Mouse (Mus musculus): ENCODE measurements at regions not wholly inside any gene's neighbourhood (a gene's known extent, or its start where the extent isn't known, plus 50 kb on each side); places are given as distances from the start of the nearest gene placed in this dataset.

GRCm38 (mm10) chr1:129219098-129219497 lies 54.0 kb upstream of the Thsd7b start:
- no peak overlapping the region for H3K4me3 ChIP-seq (ENCODE audit: insufficient read depth, low read depth, low read length)
- H3K4me1 ChIP-seq (ENCODE audit: control insufficient read depth, insufficient read depth, insufficient read length, low read length), result no peaks in the 10 kb centered on the region
- H3K27ac ChIP-seq (replicated peaks; ENCODE audit: low read depth, low read length), result no peak overlapping the region

DNA sequence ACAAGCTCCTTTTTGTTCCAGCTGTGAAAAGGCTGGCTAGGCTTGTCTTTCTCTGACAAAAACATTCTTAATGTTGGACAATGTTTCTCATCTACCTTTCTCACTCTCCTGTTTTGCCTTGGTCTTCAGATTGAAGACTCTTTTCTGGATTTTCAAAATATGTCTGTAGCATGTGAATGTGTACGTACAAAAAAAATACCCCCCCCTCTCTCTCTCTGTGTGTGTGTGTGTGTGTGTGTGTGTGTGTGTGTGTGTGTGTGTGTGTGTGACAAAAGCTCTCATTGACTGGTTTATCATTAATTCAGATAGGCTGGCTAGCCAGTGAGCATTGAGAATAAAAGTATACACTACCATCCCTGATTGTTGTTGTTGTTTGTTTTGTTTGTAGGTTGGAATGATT lies 64.3 kb upstream of the Thsd7b start:
- no peak overlapping the region for H3K27ac ChIP-seq (replicated peaks; ENCODE audit: low read depth, low read length)
- no peak overlapping the region for H3K4me3 ChIP-seq (ENCODE audit: insufficient read depth, low read depth, low read length)
- no peaks in the 10 kb centered on the region for H3K4me1 ChIP-seq (ENCODE audit: control insufficient read depth, insufficient read depth, insufficient read length, low read length)

DNA sequence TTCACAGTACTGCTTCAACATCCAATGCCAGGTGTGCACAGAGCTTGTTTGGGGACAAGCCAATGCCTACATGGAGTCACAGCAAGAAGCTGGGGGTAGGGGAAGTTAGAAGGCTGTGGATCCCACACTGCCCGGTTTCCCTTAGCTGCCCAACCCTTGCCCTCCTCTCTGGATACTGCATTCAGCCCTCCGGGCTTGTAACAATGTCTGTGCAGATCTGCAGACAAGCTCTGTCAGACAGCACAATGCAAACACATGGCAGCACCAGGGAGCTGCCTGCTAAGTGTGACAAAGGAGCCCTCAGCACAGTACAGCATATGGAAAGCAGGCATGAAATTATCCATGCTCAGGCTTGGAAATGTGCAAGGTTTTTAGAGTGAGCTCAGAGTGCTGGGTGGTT lies 64.7 kb upstream of the Thsd7b start:
- no peaks in the 10 kb centered on the region for H3K4me1 ChIP-seq (ENCODE audit: control insufficient read depth, insufficient read depth, insufficient read length, low read length)
- H3K4me3 ChIP-seq (ENCODE audit: insufficient read depth, low read depth, low read length), result no peak overlapping the region
- H3K27ac ChIP-seq (replicated peaks; ENCODE audit: low read depth, low read length), result no peak overlapping the region

- no peak overlapping the region for H3K27ac ChIP-seq (replicated peaks; ENCODE audit: low read depth, low read length)
- no peaks in the 10 kb centered on the region for H3K4me1 ChIP-seq (ENCODE audit: control insufficient read depth, insufficient read depth, insufficient read length, low read length)
- no peak overlapping the region for H3K4me3 ChIP-seq (ENCODE audit: insufficient read depth, low read depth, low read length)
Observed at GRCm38 (mm10) chr1:129207674-129208073, 65.4 kb upstream of the Thsd7b start.

DNA sequence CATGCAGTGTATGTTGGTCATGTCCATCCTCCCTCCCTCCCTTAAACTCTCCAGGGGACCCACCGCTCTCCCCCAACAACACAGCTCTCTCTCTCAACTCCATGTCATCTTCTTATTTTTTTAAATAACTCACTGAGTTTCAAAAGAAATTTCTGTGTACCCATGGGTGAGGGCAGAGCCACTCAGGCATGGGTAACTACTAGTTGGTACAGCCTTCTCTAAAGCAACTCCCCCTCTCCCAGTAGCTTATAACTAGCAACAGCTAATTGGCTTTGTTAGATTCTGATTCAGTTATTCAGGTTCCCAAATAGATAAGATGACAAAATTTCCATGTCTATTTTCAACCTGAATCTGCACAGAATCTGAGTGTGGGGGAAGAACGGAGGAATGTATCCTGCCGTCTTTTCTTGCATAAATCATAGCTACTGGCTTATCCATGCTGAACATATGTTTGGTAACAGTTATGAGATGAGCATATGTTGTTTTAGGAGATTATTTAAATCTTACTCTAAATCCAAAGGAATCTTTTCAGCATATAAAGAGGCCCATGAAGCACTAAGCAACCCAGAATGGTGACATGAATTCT lies 92.8 kb upstream of the Thsd7b start:
- H3K4me1 ChIP-seq (ENCODE audit: control insufficient read depth, insufficient read depth, insufficient read length, low read length), result no peaks in the 10 kb centered on the region
- no peak overlapping the region for H3K4me3 ChIP-seq (ENCODE audit: insufficient read depth, low read depth, low read length)
- H3K27ac ChIP-seq (replicated peaks; ENCODE audit: low read depth, low read length), result no peak overlapping the region

- Histone ChIP-seq H3K4me3 (ENCODE audit: insufficient read depth, low read depth, low read length) (no peak overlapping the region), H3K27ac (replicated peaks; ENCODE audit: low read depth, low read length) (no peak overlapping the region), H3K4me1 (ENCODE audit: control insufficient read depth, insufficient read depth, insufficient read length, low read length) (no peaks in the 10 kb centered on the region)
Observed at GRCm38 (mm10) chr1:129169936-129170335, 103.2 kb upstream of the Thsd7b start.

GRCm38 (mm10) chr1:129150643-129151042 lies 122.5 kb upstream of the Thsd7b start:
- Histone ChIP-seq H3K27ac (replicated peaks; ENCODE audit: low read depth, low read length) (no peak overlapping the region), H3K4me1 (ENCODE audit: control insufficient read depth, insufficient read depth, insufficient read length, low read length) (no peaks in the 10 kb centered on the region), H3K4me3 (ENCODE audit: insufficient read depth, low read depth, low read length) (no peak overlapping the region)

- H3K4me3 ChIP-seq (ENCODE audit: insufficient read depth, low read depth, low read length), result no peak overlapping the region
- no peak overlapping the region for H3K27ac ChIP-seq (replicated peaks; ENCODE audit: low read depth, low read length)
- no peaks in the 10 kb centered on the region for H3K4me1 ChIP-seq (ENCODE audit: control insufficient read depth, insufficient read depth, insufficient read length, low read length)
Observed at GRCm38 (mm10) chr1:129148733-129149388, 124.2 kb upstream of the Thsd7b start.

DNA sequence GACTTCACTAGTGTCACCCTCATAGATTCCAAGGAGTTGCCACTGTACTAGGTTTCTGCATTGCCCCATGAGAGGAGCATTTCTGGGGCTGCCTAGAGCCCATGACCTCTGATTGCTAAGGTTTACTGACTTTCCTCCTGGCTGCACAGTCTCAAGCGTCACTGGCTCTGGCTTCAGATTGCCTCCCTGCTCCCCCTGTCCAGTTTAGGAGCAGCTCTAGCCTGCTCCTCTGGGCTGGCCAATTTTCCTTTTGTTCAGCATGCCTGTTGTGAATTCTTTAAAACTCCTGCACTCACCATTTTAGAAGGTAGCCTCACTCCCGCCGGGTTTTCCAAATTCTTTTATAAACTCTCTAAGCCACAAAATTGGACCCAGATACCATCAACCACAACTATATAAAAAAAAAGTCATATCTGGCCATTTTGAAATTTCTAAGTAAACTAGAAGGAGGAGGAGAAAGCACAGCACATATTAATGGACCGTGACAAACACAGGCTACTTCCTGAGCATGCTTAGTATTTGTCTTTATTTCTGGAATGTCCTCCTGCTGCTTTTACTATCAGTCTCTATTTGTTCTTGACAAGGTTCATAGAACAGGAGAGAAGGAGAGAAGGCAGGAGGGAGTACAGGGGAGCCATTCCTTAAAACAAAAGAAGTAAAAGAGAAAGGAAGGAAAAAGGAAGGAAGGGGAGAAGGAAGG lies 126.6 kb upstream of the Thsd7b start:
- H3K4me3 ChIP-seq (ENCODE audit: insufficient read depth, low read depth, low read length), result no peak overlapping the region
- H3K4me1 ChIP-seq (ENCODE audit: control insufficient read depth, insufficient read depth, insufficient read length, low read length), result no peaks in the 10 kb centered on the region
- H3K27ac ChIP-seq (replicated peaks; ENCODE audit: low read depth, low read length), result no peak overlapping the region

GRCm38 (mm10) chr1:129138783-129139182 lies 134.3 kb upstream of the Thsd7b start:
- no peak overlapping the region for H3K4me3 ChIP-seq (ENCODE audit: insufficient read depth, low read depth, low read length)
- H3K4me1 ChIP-seq (ENCODE audit: control insufficient read depth, insufficient read depth, insufficient read length, low read length), result no peaks in the 10 kb centered on the region
- no peak overlapping the region for H3K27ac ChIP-seq (replicated peaks; ENCODE audit: low read depth, low read length)

DNA sequence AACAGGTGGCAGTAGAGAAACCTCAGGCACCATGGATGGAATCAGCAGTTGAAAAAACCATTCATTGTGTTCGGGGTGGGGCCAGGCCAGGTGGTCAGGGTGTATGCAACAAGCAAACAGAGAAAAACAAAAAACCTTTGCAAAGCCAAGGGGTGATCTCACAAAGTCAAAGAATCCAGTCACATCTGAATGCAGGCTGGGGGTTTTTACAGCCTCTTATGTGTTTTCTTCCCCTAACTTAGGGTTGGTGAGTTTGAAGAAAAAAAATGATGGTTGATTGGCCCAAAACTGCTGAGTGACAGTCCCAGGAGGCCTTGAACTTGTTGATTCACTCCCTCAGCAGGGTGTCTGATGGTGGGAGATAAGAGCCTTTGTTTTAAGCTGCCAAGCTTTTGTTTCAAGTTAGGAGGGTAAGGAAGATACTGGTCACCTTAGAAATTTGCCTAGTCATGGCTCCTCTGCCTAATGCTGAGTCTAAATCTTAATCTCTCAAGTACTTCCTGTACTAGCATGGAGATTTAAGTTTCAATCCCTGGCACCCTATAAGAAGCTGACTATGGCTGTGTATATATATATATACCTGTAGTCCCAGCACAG lies 166.0 kb upstream of the Thsd7b start:
- no peak overlapping the region for H3K27ac ChIP-seq (replicated peaks; ENCODE audit: low read depth, low read length)
- H3K4me1 ChIP-seq (ENCODE audit: control insufficient read depth, insufficient read depth, insufficient read length, low read length), result no peaks in the 10 kb centered on the region
- no peak overlapping the region for H3K4me3 ChIP-seq (ENCODE audit: insufficient read depth, low read depth, low read length)

- no peak overlapping the region for H3K27ac ChIP-seq (replicated peaks; ENCODE audit: low read depth, low read length)
- H3K4me3 ChIP-seq (ENCODE audit: insufficient read depth, low read depth, low read length), result no peak overlapping the region
- no peaks in the 10 kb centered on the region for H3K4me1 ChIP-seq (ENCODE audit: control insufficient read depth, insufficient read depth, insufficient read length, low read length)
Observed at GRCm38 (mm10) chr1:129100997-129101396, 172.1 kb upstream of the Thsd7b start.

- no peaks in the 10 kb centered on the region for H3K4me1 ChIP-seq (ENCODE audit: control insufficient read depth, insufficient read depth, insufficient read length, low read length)
- no peak overlapping the region for H3K27ac ChIP-seq (replicated peaks; ENCODE audit: low read depth, low read length)
- no peak overlapping the region for H3K4me3 ChIP-seq (ENCODE audit: insufficient read depth, low read depth, low read length)
Observed at GRCm38 (mm10) chr1:129078274-129078673, 194.8 kb upstream of the Thsd7b start.

- Histone ChIP-seq H3K4me1 (ENCODE audit: control insufficient read depth, insufficient read depth, insufficient read length, low read length) (no peaks in the 10 kb centered on the region), H3K27ac (replicated peaks; ENCODE audit: low read depth, low read length) (no peak overlapping the region), H3K4me3 (ENCODE audit: insufficient read depth, low read depth, low read length) (no peak overlapping the region)
Observed at GRCm38 (mm10) chr1:129057182-129057581, 215.9 kb upstream of the Thsd7b start.

GRCm38 (mm10) chr1:129055252-129055651 lies 217.8 kb upstream of the Thsd7b start:
- no peak overlapping the region for H3K27ac ChIP-seq (replicated peaks; ENCODE audit: low read depth, low read length)
- H3K4me1 ChIP-seq (ENCODE audit: control insufficient read depth, insufficient read depth, insufficient read length, low read length), result no peaks in the 10 kb centered on the region
- H3K4me3 ChIP-seq (ENCODE audit: insufficient read depth, low read depth, low read length), result no peak overlapping the region

Measured in brown adipose tissue, adult 24 weeks (tissue).